32 mouse cellular contexts compared by ENCODE assay signal in genomic region chr7:86385769-86386168, GRCm38 (mm10). TPM values are rescaled to one million over a fixed set of nuclear protein-coding genes. Genes with fewer than 3 reads are reported as not detected.
A peak's percentile ranks its signal among the peaks of the same experiment; 100 is the strongest.
DNase-seq lines count a peak whose midpoint lies in the region; ATAC-seq and TF ChIP-seq lines count a peak whose summit lies in the region.
"Had no signal": no experiment of that assay in that cellular context is flagged by ENCODE, and none has a peak within 500 bp of the region (broad histone marks: within the 10 kb centered on the region; RNA-seq: fewer than 3 reads in every experiment).

No protein-coding gene starts in this region.

- no peaks in the 10 kb centered on the region for H3K36me3 ChIP-seq in forebrain, postnatal 0 days (ENCODE audit: insufficient read depth)
- no peaks in the 10 kb centered on the region for H3K36me3 ChIP-seq in forebrain, embryonic 12.5 days (replicated peaks)
- H3K36me3 ChIP-seq in lung, embryonic 14.5 days (ENCODE audit: insufficient read depth), result no peaks in the 10 kb centered on the region
- H3K36me3 ChIP-seq in hindbrain, embryonic 11.5 days (ENCODE audit: control insufficient read depth, insufficient read depth, low read length), result no peaks in the 10 kb centered on the region
- H3K36me3 ChIP-seq: heart, embryonic 10.5 days; hindbrain, embryonic 10.5 days; limb, embryonic 15.5 days; neural tube, embryonic 15.5 days had no signal

- DNase-seq in forebrain, postnatal 0 days, result no peak
- DNase-seq in lung, embryonic 14.5 days, result no peak
- no peak for DNase-seq in lung, postnatal 36 days
- DNase-seq in ZHBTc4 (ENCODE audit: low read depth, low spot score), result peak; percentile 44
- DNase-seq in adrenal gland, adult 18-20 months (ENCODE audit: low spot score in 2 of 2), result no peak
- DNase-seq in gastrocnemius, postnatal 36 days, result no peak
- DNase-seq in hindbrain, embryonic 11.5 days (ENCODE audit: low spot score), result no peak
- DNase-seq: cerebellum, adult 9-10 months; gastrocnemius, postnatal 25 days; kidney, postnatal 10 days; lung, postnatal 10 days; midbrain, embryonic 14.5 days; right cerebral cortex, postnatal 25 days; thymus, adult 18-20 months; thymus, postnatal 4 days had no signal

- 0 out of 2 replicates have a peak, but pooled peaks have one; percentile 6 for TF ChIP-seq CTCF in forebrain, postnatal 0 days (IDR thresholded peaks at IDR 0.05; ENCODE audit: low read depth)
- TF ChIP-seq CTCF in lung, embryonic 14.5 days (IDR thresholded peaks at IDR 0.05; ENCODE audit: low read depth), result peak; percentile 43

- intact Hi-C loops in gastrocnemius, postnatal 36 days (cut with DNase I), result no loop called here

- no peak overlapping the region for H3K27ac ChIP-seq in forebrain, postnatal 0 days (ENCODE audit: low read depth, low read length)
- no peak overlapping the region for H3K27ac ChIP-seq in forebrain, embryonic 12.5 days
- H3K27ac ChIP-seq in lung, embryonic 14.5 days (ENCODE audit: low read depth), result no peak overlapping the region
- no peak overlapping the region for H3K27ac ChIP-seq in hindbrain, embryonic 11.5 days (ENCODE audit: low read depth, low read length)
- H3K27ac ChIP-seq: heart, embryonic 10.5 days; hindbrain, embryonic 10.5 days; limb, embryonic 15.5 days; neural tube, embryonic 15.5 days had no signal

- no peaks in the 10 kb centered on the region for H3K27me3 ChIP-seq in forebrain, postnatal 0 days (ENCODE audit: insufficient read depth, low read length)
- H3K27me3 ChIP-seq in forebrain, embryonic 12.5 days, result no peaks in the 10 kb centered on the region
- no peaks in the 10 kb centered on the region for H3K27me3 ChIP-seq in lung, embryonic 14.5 days (ENCODE audit: insufficient read depth, low read length)
- no peaks in the 10 kb centered on the region for H3K27me3 ChIP-seq in hindbrain, embryonic 11.5 days (ENCODE audit: control insufficient read depth, insufficient read depth, low read length)
- H3K27me3 ChIP-seq: limb, embryonic 15.5 days; neural tube, embryonic 15.5 days had no signal

- WGBS in forebrain, postnatal 0 days, result 75% methylated on average over 3 of the region's 3 CpGs
- 68% methylated on average over 3 of the region's 3 CpGs for WGBS in forebrain, embryonic 12.5 days
- WGBS in lung, embryonic 14.5 days, result 64% methylated on average over 3 of the region's 3 CpGs
- 78% methylated on average over 3 of the region's 3 CpGs for WGBS in hindbrain, embryonic 11.5 days

- H3K4me1 ChIP-seq in forebrain, postnatal 0 days (ENCODE audit: insufficient read depth), result no peaks in the 10 kb centered on the region
- no peaks in the 10 kb centered on the region for H3K4me1 ChIP-seq in forebrain, embryonic 12.5 days
- H3K4me1 ChIP-seq in lung, embryonic 14.5 days (ENCODE audit: insufficient read depth), result no peaks in the 10 kb centered on the region
- H3K4me1 ChIP-seq in hindbrain, embryonic 11.5 days (replicated peaks; ENCODE audit: control insufficient read depth, insufficient read depth, low read length), result no peaks in the 10 kb centered on the region
- H3K4me1 ChIP-seq: heart, embryonic 10.5 days; hindbrain, embryonic 10.5 days; limb, embryonic 15.5 days; neural tube, embryonic 15.5 days had no signal

- H3K9ac ChIP-seq in forebrain, postnatal 0 days, result no peak overlapping the region
- no peak overlapping the region for H3K9ac ChIP-seq in forebrain, embryonic 12.5 days
- H3K9ac ChIP-seq in lung, embryonic 14.5 days, result no peak overlapping the region
- no peak overlapping the region for H3K9ac ChIP-seq in hindbrain, embryonic 11.5 days (ENCODE audit: low read depth, low read length)
- H3K9ac ChIP-seq: limb, embryonic 15.5 days; neural tube, embryonic 15.5 days had no signal

- no peak overlapping the region for H3K4me3 ChIP-seq in forebrain, postnatal 0 days (ENCODE audit: low read depth, low read length)
- H3K4me3 ChIP-seq in forebrain, embryonic 12.5 days (replicated peaks), result no peak overlapping the region
- H3K4me3 ChIP-seq in lung, embryonic 14.5 days (ENCODE audit: low read depth, low read length), result no peak overlapping the region
- no peak overlapping the region for H3K4me3 ChIP-seq in hindbrain, embryonic 11.5 days (ENCODE audit: low read depth, low read length)
- H3K4me3 ChIP-seq: heart, embryonic 10.5 days; hindbrain, embryonic 10.5 days; limb, embryonic 15.5 days; myocyte; neural tube, embryonic 15.5 days had no signal

- no peak overlapping the region for H3K4me2 ChIP-seq in forebrain, postnatal 0 days (ENCODE audit: low read depth)
- no peak overlapping the region for H3K4me2 ChIP-seq in forebrain, embryonic 12.5 days
- no peak overlapping the region for H3K4me2 ChIP-seq in lung, embryonic 14.5 days
- no peak overlapping the region for H3K4me2 ChIP-seq in hindbrain, embryonic 11.5 days (replicated peaks; ENCODE audit: low read depth, low read length)
- H3K4me2 ChIP-seq: limb, embryonic 15.5 days; neural tube, embryonic 15.5 days had no signal

- no peak for ATAC-seq in forebrain, postnatal 0 days
- no peak for ATAC-seq in forebrain, embryonic 12.5 days (ENCODE audit: low FRiP score)
- ATAC-seq in lung, embryonic 14.5 days (ENCODE audit: insufficient read depth), result no peak
- ATAC-seq in hindbrain, embryonic 11.5 days (ENCODE audit: low FRiP score), result no peak

- no peaks in the 10 kb centered on the region for H3K9me3 ChIP-seq in forebrain, postnatal 0 days (ENCODE audit: low read length)
- H3K9me3 ChIP-seq in forebrain, embryonic 12.5 days, result no peaks in the 10 kb centered on the region
- no peaks in the 10 kb centered on the region for H3K9me3 ChIP-seq in lung, embryonic 14.5 days (ENCODE audit: low read depth, low read length)
- no peaks in the 10 kb centered on the region for H3K9me3 ChIP-seq in hindbrain, embryonic 11.5 days (ENCODE audit: control insufficient read depth, low read length)
- H3K9me3 ChIP-seq: heart, embryonic 10.5 days; hindbrain, embryonic 10.5 days; limb, embryonic 15.5 days; neural tube, embryonic 15.5 days had no signal

RNA-seq across cellular contexts. Expression of gene Olfr304, which starts 0.7 kb away (rescaled TPM):
- total RNA-seq in forebrain, postnatal 0 days (2014; rRNA removed), result not detected in 2 replicates
- not detected in 2 replicates for polyA plus RNA-seq in forebrain, postnatal 0 days (2015; fragmentation: Nextera tagmentation; extraction: Ambion mirVana)
- not detected in 2 replicates for polyA plus RNA-seq in forebrain, embryonic 12.5 days (2016; fragmentation: Nextera tagmentation; extraction: Ambion mirVana)
- polyA plus RNA-seq in lung, embryonic 14.5 days (2014; fragmentation: Nextera tagmentation; extraction: Ambion mirVana), result not detected in 2 replicates
- not detected for total RNA-seq in adrenal gland, adult 18-20 months (2021)
- total RNA-seq in gastrocnemius, postnatal 36 days (2021), result not detected
- polyA plus RNA-seq in hindbrain, embryonic 11.5 days (2014; fragmentation: Nextera tagmentation; extraction: Ambion mirVana), result not detected in 2 replicates
- total RNA-seq: adrenal gland, postnatal 4 days; common myeloid progenitor, adult 5-6 weeks; gastrocnemius, postnatal 25 days; layer of hippocampus, adult 18-20 months; left cerebral cortex, postnatal 36 days; megakaryocyte, adult 5-6 weeks had no signal
- polyA plus RNA-seq: forebrain, embryonic 11.5 days; heart, embryonic 10.5 days; heart, postnatal 0 days; hindbrain, embryonic 10.5 days; intestine, embryonic 14.5 days; limb, embryonic 15.5 days; liver, embryonic 16.5 days; midbrain, embryonic 14.5 days; myocyte; neural tube, embryonic 15.5 days; spleen, adult 2 months; stomach, embryonic 14.5 days had no signal

RNA-seq across cellular contexts. Expression of gene Olfr303, which starts 11.8 kb away (rescaled TPM):
- total RNA-seq in forebrain, postnatal 0 days (2014; rRNA removed), result not detected in 2 replicates
- polyA plus RNA-seq in forebrain, postnatal 0 days (2015; fragmentation: Nextera tagmentation; extraction: Ambion mirVana), result not detected in 2 replicates
- not detected in 2 replicates for polyA plus RNA-seq in forebrain, embryonic 12.5 days (2016; fragmentation: Nextera tagmentation; extraction: Ambion mirVana)
- not detected in 2 replicates for polyA plus RNA-seq in lung, embryonic 14.5 days (2014; fragmentation: Nextera tagmentation; extraction: Ambion mirVana)
- total RNA-seq in adrenal gland, adult 18-20 months (2021), result not detected
- total RNA-seq in gastrocnemius, postnatal 36 days (2021), result not detected
- polyA plus RNA-seq in hindbrain, embryonic 11.5 days (2014; fragmentation: Nextera tagmentation; extraction: Ambion mirVana), result not detected in 2 replicates
- total RNA-seq: adrenal gland, postnatal 4 days; common myeloid progenitor, adult 5-6 weeks; gastrocnemius, postnatal 25 days; layer of hippocampus, adult 18-20 months; left cerebral cortex, postnatal 36 days; megakaryocyte, adult 5-6 weeks had no signal
- polyA plus RNA-seq: forebrain, embryonic 11.5 days; heart, embryonic 10.5 days; heart, postnatal 0 days; hindbrain, embryonic 10.5 days; intestine, embryonic 14.5 days; limb, embryonic 15.5 days; liver, embryonic 16.5 days; midbrain, embryonic 14.5 days; myocyte; neural tube, embryonic 15.5 days; spleen, adult 2 months; stomach, embryonic 14.5 days had no signal

RNA-seq across cellular contexts. Expression of gene Olfr301, which starts 17.9 kb away (rescaled TPM):
- total RNA-seq in forebrain, postnatal 0 days (2014; rRNA removed), result not detected in 2 replicates
- not detected in 2 replicates for polyA plus RNA-seq in forebrain, postnatal 0 days (2015; fragmentation: Nextera tagmentation; extraction: Ambion mirVana)
- polyA plus RNA-seq in forebrain, embryonic 12.5 days (2016; fragmentation: Nextera tagmentation; extraction: Ambion mirVana), result not detected in 2 replicates
- not detected in 2 replicates for polyA plus RNA-seq in lung, embryonic 14.5 days (2014; fragmentation: Nextera tagmentation; extraction: Ambion mirVana)
- not detected for total RNA-seq in adrenal gland, adult 18-20 months (2021)
- total RNA-seq in gastrocnemius, postnatal 36 days (2021), result not detected
- polyA plus RNA-seq in hindbrain, embryonic 11.5 days (2014; fragmentation: Nextera tagmentation; extraction: Ambion mirVana), result not detected in 2 replicates
- total RNA-seq: adrenal gland, postnatal 4 days; common myeloid progenitor, adult 5-6 weeks; gastrocnemius, postnatal 25 days; layer of hippocampus, adult 18-20 months; left cerebral cortex, postnatal 36 days; megakaryocyte, adult 5-6 weeks had no signal
- polyA plus RNA-seq: forebrain, embryonic 11.5 days; heart, embryonic 10.5 days; heart, postnatal 0 days; hindbrain, embryonic 10.5 days; intestine, embryonic 14.5 days; limb, embryonic 15.5 days; liver, embryonic 16.5 days; midbrain, embryonic 14.5 days; myocyte; neural tube, embryonic 15.5 days; spleen, adult 2 months; stomach, embryonic 14.5 days had no signal

RNA-seq across cellular contexts. Expression of gene Olfr305, which starts 19.0 kb away (rescaled TPM):
- not detected in 2 replicates for total RNA-seq in forebrain, postnatal 0 days (2014; rRNA removed)
- not detected in 2 replicates for polyA plus RNA-seq in forebrain, postnatal 0 days (2015; fragmentation: Nextera tagmentation; extraction: Ambion mirVana)
- not detected in 2 replicates for polyA plus RNA-seq in forebrain, embryonic 12.5 days (2016; fragmentation: Nextera tagmentation; extraction: Ambion mirVana)
- polyA plus RNA-seq in lung, embryonic 14.5 days (2014; fragmentation: Nextera tagmentation; extraction: Ambion mirVana), result not detected in 2 replicates
- not detected for total RNA-seq in adrenal gland, adult 18-20 months (2021)
- total RNA-seq in gastrocnemius, postnatal 36 days (2021), result not detected
- not detected in 2 replicates for polyA plus RNA-seq in hindbrain, embryonic 11.5 days (2014; fragmentation: Nextera tagmentation; extraction: Ambion mirVana)
- total RNA-seq: adrenal gland, postnatal 4 days; common myeloid progenitor, adult 5-6 weeks; gastrocnemius, postnatal 25 days; layer of hippocampus, adult 18-20 months; left cerebral cortex, postnatal 36 days; megakaryocyte, adult 5-6 weeks had no signal
- polyA plus RNA-seq: forebrain, embryonic 11.5 days; heart, embryonic 10.5 days; heart, postnatal 0 days; hindbrain, embryonic 10.5 days; intestine, embryonic 14.5 days; limb, embryonic 15.5 days; liver, embryonic 16.5 days; midbrain, embryonic 14.5 days; myocyte; neural tube, embryonic 15.5 days; spleen, adult 2 months; stomach, embryonic 14.5 days had no signal

RNA-seq across cellular contexts. Expression of gene Olfr307, which starts 48.4 kb away (rescaled TPM):
- total RNA-seq in forebrain, postnatal 0 days (2014; rRNA removed), result not detected in 2 replicates
- polyA plus RNA-seq in forebrain, postnatal 0 days (2015; fragmentation: Nextera tagmentation; extraction: Ambion mirVana), result not detected in 2 replicates
- not detected in 2 replicates for polyA plus RNA-seq in forebrain, embryonic 12.5 days (2016; fragmentation: Nextera tagmentation; extraction: Ambion mirVana)
- polyA plus RNA-seq in lung, embryonic 14.5 days (2014; fragmentation: Nextera tagmentation; extraction: Ambion mirVana), result not detected in 2 replicates
- total RNA-seq in adrenal gland, adult 18-20 months (2021), result not detected
- not detected for total RNA-seq in gastrocnemius, postnatal 36 days (2021)
- not detected in 2 replicates for polyA plus RNA-seq in hindbrain, embryonic 11.5 days (2014; fragmentation: Nextera tagmentation; extraction: Ambion mirVana)
- total RNA-seq: adrenal gland, postnatal 4 days; common myeloid progenitor, adult 5-6 weeks; gastrocnemius, postnatal 25 days; layer of hippocampus, adult 18-20 months; left cerebral cortex, postnatal 36 days; megakaryocyte, adult 5-6 weeks had no signal
- polyA plus RNA-seq: forebrain, embryonic 11.5 days; heart, embryonic 10.5 days; heart, postnatal 0 days; hindbrain, embryonic 10.5 days; intestine, embryonic 14.5 days; limb, embryonic 15.5 days; liver, embryonic 16.5 days; midbrain, embryonic 14.5 days; myocyte; neural tube, embryonic 15.5 days; spleen, adult 2 months; stomach, embryonic 14.5 days had no signal
